Mouse (Mus musculus) retina, postnatal 1 day (tissue): ENCODE measurements around the gene Megf8.

Experiments used
- DNase-seq: peaks from one replicate; pipeline ENCODE4 v3.0.0-alpha.2; 2012

The Megf8 gene

GRCm38 (mm10) chr7:25316532-25317445 is at the start of gene Megf8:
Megf8 (plus strand) TSS chr7:25317164.
- peak; percentile 100 for DNase-seq

DNA sequence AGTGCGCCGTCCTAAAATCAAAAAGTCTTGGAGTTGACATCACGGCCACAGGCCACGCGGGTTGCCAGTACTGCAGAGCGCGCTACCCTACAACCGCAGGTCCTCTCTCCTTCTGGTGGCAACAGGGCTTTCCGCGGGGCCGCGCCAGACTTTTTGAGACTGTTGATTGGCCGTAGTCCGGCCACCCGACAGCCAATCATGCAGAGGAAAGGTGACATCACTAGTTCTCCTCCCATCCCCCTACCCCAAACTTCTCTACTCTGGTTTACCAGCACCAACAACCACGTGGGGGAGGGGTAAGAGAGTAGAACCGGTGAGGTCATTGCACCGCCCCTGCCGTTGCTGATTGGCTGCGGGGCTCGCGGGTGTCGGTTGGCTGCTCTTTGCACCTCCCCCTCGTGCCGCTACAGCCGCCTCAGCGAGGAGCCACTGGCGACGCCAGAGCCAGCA is 49.6 kb upstream of the Megf8 start, which contains the start of gene Cic:
TSS of gene Cic (plus strand) at position 404 of the 450 bp plus-strand sequence.
- DNase-seq: peak; percentile 100

- DNase-seq: peak; percentile 100
These were observed 49.1 kb upstream of the Megf8 start for GRCm38 (mm10) chr7:25267751-25268463.

DNA sequence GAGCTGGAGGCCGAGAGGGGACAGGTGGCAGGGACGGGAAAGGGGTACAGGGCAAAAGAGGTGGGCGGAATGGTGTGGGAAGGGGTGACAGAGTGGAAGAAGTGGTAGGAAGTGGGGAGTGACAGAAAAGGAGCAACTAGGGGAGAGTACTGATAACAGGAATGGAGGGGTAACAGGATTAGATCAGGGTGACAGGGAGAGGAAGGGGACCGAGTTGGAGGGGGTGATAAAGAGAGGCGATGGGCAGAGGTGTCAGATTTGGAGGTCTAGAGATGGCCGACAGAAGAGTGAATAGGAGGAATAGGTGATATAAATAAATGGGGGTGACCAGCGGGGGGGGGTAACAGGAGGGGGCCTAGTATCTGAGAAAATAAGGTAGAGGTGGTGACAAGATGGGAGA is 48.4 kb upstream of the Megf8 start:
- DNase-seq: no peak

- DNase-seq: no peak
These were observed 47.9 kb upstream of the Megf8 start for GRCm38 (mm10) chr7:25269029-25269428.

DNA sequence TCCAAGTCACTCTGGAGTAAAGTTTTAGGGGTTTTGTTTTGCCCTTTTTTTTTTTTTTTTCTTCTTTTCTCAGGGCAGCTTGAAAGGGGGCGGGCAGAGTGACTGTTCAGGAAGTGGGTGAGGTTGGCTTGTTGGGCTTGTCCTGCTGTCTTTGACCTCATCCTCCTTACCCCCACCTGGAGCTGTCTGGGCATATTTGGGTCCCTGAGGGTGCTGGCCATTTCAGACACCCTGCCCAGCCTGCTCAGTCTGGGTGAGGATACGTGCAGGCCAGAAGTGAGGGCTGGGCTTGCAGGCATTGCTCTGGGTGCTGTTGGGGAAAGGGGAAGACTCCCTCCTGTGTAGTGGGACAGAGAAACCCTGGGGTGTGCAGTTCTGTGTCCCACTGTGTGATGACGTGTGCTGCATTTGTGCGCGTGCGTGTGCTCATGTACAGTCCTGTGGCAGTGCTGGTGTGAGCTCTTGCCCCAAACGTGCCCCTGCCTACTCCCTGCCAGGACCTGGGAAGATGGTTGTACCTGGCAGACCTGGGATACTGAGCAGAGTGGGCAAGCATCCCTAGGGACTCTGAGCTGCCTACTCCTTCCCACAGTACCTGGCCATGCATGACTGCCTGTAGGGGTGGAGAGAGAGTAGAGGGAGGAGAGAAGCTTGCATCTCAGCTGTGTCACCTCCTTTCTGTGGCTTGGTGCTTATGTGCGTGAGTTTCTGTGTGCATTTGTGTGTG is 47.3 kb upstream of the Megf8 start:
- no peak for DNase-seq

DNA sequence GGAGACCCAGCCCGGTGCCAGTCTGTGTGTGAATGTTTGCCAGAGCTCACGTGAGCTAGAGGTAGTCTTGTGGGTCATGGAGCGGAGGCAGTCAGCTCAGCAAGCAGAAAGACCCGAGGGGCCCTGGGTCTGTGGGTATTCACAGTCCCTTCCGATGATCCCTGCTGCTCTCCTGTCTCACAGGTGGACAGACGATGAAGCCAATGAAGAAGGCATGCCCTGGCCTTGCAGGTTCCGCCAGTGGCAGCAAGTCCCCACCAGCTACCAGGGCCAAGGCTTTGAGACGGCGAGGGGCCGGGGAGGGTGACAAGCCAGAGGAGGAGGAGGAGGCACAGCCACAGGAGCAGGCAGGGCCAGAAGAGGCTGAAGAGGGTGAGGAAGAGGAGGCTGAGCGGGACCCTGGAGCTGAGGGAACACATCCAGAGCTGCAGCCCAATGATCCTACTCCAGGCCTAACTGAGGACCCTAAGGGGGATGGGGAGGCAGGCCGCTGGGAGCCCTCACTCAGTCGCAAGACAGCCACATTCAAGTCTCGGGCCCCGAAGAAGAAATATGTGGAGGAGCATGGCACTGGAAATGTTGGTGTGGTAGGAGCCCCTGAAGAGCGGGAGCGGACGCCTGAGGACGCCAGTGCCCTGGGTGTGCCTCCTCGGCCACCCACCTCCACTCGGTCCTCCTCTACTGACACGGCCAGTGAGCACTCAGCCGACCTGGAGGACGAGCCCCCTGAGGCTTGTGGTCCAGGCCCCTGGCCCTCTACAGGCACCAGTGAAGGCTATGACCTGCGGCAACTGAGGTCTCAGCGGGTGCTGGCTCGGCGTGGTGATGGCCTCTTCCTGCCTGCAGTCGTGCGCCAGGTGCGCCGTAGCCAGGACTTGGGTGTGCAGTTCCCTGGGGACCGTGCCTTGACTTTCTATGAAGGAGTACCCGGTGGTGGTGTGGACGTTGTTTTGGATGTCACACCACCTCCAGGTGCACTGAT is 46.0 kb upstream of the Megf8 start:
- no peak for DNase-seq

DNA sequence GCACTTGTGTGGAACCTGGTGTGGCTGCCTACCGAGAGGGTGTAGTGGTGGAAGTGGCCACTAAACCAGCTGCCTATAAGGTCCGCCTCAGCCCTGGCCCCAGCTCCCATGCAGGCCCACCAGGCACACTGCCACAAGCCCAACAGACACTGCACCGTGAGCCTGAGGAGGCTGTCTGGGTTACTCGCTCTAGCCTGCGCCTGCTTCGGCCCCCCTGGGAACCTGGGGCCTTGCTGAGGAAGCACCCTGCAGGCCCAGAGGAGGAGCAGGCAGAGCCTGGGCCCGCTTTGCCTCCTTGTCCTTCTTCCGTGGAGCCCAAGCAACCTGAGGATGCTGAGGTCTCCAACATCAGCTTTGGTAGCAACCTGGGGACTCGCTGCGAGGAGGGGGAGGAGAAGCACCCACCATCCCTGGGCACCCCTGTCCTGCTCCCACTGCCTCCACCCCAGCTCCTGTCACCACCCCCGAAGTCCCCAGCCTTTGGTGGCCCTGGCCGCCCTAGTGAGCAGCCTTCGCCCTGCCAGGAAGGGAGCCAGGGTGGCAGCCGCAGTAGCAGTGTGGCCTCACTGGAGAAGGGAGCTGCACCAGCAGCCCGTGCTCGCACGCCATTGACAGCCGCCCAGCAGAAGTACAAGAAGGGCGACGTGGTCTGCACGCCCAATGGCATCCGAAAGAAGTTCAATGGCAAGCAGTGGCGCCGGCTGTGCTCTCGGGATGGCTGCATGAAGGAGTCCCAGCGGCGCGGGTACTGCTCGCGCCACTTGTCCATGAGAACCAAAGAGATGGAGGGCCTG is 45.1 kb upstream of the Megf8 start:
- DNase-seq: no peak

GRCm38 (mm10) chr7:25272445-25273258 is 44.3 kb upstream of the Megf8 start:
- DNase-seq: no peak

- DNase-seq: no peak
These were observed 43.4 kb upstream of the Megf8 start for GRCm38 (mm10) chr7:25273259-25274241.

- DNase-seq: no peak
These were observed 42.4 kb upstream of the Megf8 start for GRCm38 (mm10) chr7:25274571-25274970.

DNA sequence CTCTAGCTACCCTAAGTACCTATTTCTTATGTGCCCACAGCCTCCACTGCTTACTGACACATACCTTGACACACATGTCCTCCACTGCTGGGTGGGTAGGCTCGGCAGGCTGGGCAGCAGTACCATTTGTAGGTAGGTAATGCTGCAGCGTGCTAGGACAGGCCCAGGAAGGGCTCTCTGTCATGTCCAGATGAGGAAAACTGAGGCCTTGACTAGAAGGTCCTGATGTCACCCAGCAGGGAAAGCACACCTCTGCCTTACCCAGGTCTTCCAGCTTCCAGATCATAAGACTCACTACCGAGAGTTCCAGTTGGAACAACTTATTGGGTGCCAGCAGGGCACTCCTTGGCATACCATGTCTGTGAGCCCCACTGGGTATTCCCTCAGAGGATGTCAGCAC is 42.0 kb upstream of the Megf8 start:
- no peak for DNase-seq

DNA sequence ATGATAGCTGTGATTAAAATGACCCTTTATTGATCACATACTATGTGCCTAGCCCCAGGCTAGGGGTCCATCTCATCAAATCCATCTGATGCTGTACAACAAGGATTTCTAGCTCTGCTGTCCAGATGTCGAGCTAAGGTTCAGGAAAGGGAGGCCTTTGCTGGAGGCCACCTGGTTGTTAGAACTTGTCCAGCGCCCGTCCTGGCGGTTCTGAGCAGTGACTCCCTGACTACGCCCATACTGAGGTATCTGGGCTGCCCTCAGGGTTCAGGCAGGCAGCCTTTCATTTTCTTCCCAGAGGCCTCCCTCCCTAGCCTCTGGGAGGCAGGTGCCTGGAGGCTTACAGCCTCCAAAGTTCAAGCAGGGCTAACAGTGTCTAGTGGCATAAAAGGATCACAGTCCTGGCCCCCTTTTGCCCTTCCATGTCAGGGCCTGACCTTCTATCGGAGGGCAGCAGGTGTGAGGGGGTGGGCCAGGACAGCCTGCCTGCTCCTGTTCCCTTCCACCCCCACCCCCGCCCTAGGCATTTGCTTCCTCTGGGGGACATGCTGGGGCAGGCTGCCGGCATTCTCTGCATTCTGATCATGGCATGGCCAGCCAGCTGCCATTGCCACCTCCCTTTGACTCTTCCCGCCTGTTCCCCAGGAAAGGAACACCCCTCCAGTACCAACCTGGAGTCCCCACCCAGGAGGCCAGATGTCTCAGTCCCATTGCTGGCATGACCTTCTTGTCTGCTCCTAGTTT is 41.2 kb upstream of the Megf8 start:
- DNase-seq: no peak

DNA sequence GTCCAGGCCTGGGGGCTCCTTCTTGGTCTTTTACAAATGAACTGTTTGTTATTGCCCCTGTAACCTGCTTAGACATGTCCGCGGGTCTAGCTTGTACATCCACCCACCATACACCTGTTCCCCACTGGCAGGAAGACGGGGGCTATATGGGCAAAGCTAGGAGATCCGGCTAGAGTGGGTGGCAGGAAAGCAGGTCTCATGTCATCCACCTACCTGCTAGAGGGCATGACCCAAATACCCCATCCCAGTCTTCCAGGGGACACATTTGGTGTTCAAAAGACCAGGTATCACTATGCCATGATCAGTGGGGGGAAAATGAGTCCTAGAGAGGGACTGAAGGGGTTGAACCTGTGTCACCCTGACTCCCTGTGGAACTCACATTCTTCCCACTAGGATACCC is 39.6 kb upstream of the Megf8 start:
- no peak for DNase-seq

- DNase-seq: no peak
These were observed 39.0 kb upstream of the Megf8 start for GRCm38 (mm10) chr7:25277998-25278340.

DNA sequence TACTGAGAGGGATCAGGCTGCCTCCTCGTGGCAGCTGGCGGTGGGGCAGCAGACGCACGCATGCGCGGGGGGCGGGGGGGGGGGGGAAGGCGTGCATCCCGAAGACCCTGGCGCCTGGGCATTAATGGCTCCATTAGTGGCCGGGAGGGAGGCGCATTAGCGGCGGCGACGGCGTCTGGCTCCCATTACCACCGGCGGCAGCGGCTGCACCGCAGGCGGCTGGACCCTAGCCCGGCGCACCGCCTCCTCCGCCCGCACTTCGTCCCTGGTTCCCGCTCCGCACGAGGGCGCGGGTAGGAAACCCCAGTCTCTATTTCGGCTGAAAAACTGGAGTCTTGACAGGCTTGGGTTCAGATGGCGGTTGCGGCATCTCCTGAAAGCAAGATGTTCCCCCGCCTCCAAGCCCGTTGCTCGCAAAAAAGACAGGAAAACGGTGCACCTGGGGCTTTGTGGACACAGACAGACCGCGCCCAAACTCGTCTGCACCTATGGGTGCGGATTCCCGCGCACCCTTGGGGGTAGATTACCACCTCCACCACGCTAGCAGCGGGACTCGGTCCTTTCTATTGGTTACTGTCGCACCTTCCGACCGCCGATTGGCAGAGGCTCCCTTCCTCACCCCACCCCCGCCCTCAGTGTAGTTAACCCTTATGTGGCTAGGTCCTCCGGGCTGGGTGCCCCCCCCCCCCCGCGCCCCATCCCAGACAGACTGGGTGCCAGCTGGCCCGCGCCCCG is 38.5 kb upstream of the Megf8 start:
- peak; percentile 92 for DNase-seq

- peak; percentile 97 for DNase-seq
These were observed 37.7 kb upstream of the Megf8 start for GRCm38 (mm10) chr7:25279076-25279860.
